Mouse (Mus musculus) adipocyte (in vitro differentiated cells): Measurements from ENCODE around the gene Hnrnpl.

Experiments
- DNase-seq: peaks from one replicate; pipeline ENCODE4 v3.0.0-alpha.2; 2016; ENCODE audit warnings: low spot score

The Hnrnpl gene

GRCm38 (mm10) chr7:28808221-28808941 lies at the start of gene Hnrnpl:
Hnrnpl (plus strand) TSS chr7:28808541.
- DNase-seq: peak; percentile 75

- no peak for DNase-seq
Measured at GRCm38 (mm10) chr7:28758623-28759022, 49.7 kb upstream of the Hnrnpl start.

- DNase-seq: no peak
Measured at GRCm38 (mm10) chr7:28761907-28762306, 46.4 kb upstream of the Hnrnpl start.

GRCm38 (mm10) chr7:28765211-28765610 lies 43.1 kb upstream of the Hnrnpl start:
- peak; percentile 5 for DNase-seq

GRCm38 (mm10) chr7:28766173-28766879 lies 42.0 kb upstream of the Hnrnpl start, which contains the start of gene Sirt2:
Sirt2 (plus strand) TSS chr7:28766735.
- peak; percentile 98 for DNase-seq

- DNase-seq: peak; percentile 8
Measured at GRCm38 (mm10) chr7:28766910-28767309, 41.4 kb upstream of the Hnrnpl start.

- DNase-seq: no peak
Measured at GRCm38 (mm10) chr7:28767462-28767965, 40.8 kb upstream of the Hnrnpl start, which contains the start of gene Nfkbib. Nfkbib (minus strand) TSS chr7:28767512.

GRCm38 (mm10) chr7:28769414-28769958 lies 38.9 kb upstream of the Hnrnpl start:
- no peak for DNase-seq

- DNase-seq: no peak
Measured at GRCm38 (mm10) chr7:28770309-28770708, 38.0 kb upstream of the Hnrnpl start.

- no peak for DNase-seq
Measured at GRCm38 (mm10) chr7:28771867-28772266, 36.5 kb upstream of the Hnrnpl start.

- DNase-seq: no peak
Measured at GRCm38 (mm10) chr7:28773163-28773562, 35.2 kb upstream of the Hnrnpl start.

- no peak for DNase-seq
Measured at GRCm38 (mm10) chr7:28774164-28774563, 34.2 kb upstream of the Hnrnpl start.

GRCm38 (mm10) chr7:28775129-28775528 lies 33.2 kb upstream of the Hnrnpl start:
- DNase-seq: no peak

GRCm38 (mm10) chr7:28778825-28779224 lies 29.5 kb upstream of the Hnrnpl start:
- DNase-seq: no peak

GRCm38 (mm10) chr7:28780067-28780658 lies 28.2 kb upstream of the Hnrnpl start:
- DNase-seq: peak; percentile 92

- no peak for DNase-seq
Measured at GRCm38 (mm10) chr7:28780857-28781256, 27.5 kb upstream of the Hnrnpl start.

GRCm38 (mm10) chr7:28781261-28781663 lies 27.1 kb upstream of the Hnrnpl start:
- no peak for DNase-seq

GRCm38 (mm10) chr7:28785161-28785560 lies 23.2 kb upstream of the Hnrnpl start:
- no peak for DNase-seq

- DNase-seq: no peak
Measured at GRCm38 (mm10) chr7:28787884-28788283, 20.5 kb upstream of the Hnrnpl start.

- DNase-seq: no peak
Measured at GRCm38 (mm10) chr7:28788307-28789195, 19.8 kb upstream of the Hnrnpl start, which contains the start of gene Rinl. Rinl (plus strand) TSS chr7:28788969.

- DNase-seq: no peak
Measured at GRCm38 (mm10) chr7:28789235-28789634, 19.1 kb upstream of the Hnrnpl start.
